Mouse (Mus musculus) ES-Bruce4 (cell line): ENCODE data around the gene Zmym6.

Experiments used
- CTCF ChIP-seq: IDR thresholded peaks from one replicate; pipeline ENCODE4 v1.8.1; 2011; ENCODE audit warnings: low read depth, low read length
- POLR2A ChIP-seq: IDR thresholded peaks from one replicate; pipeline ENCODE4 v1.8.1; 2011; ENCODE audit warnings: low read length; ENCODE audit not compliant: insufficient read depth

DNA sequence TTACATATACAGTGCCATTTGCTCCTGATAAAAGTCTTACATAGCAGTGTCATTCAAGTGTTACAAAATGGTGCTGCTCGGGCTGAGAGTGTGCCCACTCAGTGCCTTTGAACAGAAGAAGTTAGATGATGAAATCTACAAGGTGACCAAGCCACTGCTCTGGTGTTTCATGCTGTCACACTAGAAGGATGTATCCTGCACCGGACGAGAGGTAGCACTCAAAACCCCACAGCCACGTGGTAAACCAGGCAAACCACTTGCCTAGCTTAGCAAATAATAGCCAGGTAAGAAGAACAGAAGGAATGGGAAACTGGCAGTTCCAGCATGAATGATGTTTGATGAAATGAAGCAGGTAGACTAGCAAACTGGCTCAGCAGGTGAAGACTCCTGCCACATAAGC lies 33.4 kb downstream of the Zmym6 start:
- TF ChIP-seq POLR2A (no peak), CTCF (no peak)
